Mouse (Mus musculus): ENCODE measurements at regions not wholly inside any gene's neighbourhood (a gene's known extent, or its start where the extent isn't known, plus 50 kb on each side); places are given as distances from the start of the nearest gene placed in this dataset.

- peak in 1 of 3 experiments; percentile 14 for TF ChIP-seq MYOG (IDR thresholded peaks at IDR 0.05; ENCODE audit: control insufficient read depth in 1 of 3, insufficient read depth in 1 of 3, insufficient read length in 2 of 3, low read depth in 2 of 3)
- TF ChIP-seq POLR2A (IDR thresholded peaks at IDR 0.05; ENCODE audit: insufficient read length, low read depth): no peak
- no peak for TF ChIP-seq USF1 (IDR thresholded peaks at IDR 0.05; ENCODE audit: low read depth)
- TF ChIP-seq MAX (IDR thresholded peaks at IDR 0.05; ENCODE audit: low read depth): no peak
- peak; percentile 37 for TF ChIP-seq TCF12 (IDR thresholded peaks at IDR 0.05; ENCODE audit: insufficient read depth, poor library complexity, severe bottlenecking)
- peak; percentile 83 for TF ChIP-seq CEBPB (IDR thresholded peaks at IDR 0.05; ENCODE audit: insufficient read depth, poor library complexity, severe bottlenecking)
- TF ChIP-seq E2F4 (IDR thresholded peaks at IDR 0.05; ENCODE audit: insufficient read depth): no peak
- no peak for TF ChIP-seq SRF (IDR thresholded peaks at IDR 0.05; ENCODE audit: control insufficient read depth, insufficient read length, low read depth)
- peak; percentile 35 for TF ChIP-seq TCF3 (IDR thresholded peaks at IDR 0.05; ENCODE audit: insufficient read length, low read depth)
- no peak for TF ChIP-seq POLR2AphosphoS2 (IDR thresholded peaks at IDR 0.05; ENCODE audit: insufficient read length, low read depth)
- TF ChIP-seq MYOD1 (IDR thresholded peaks at IDR 0.05; ENCODE audit: control insufficient read depth in 1 of 3, insufficient read length in 2 of 3, low read depth in 2 of 3): peak; percentile 83 to 95 (median 95)
- no peak for TF ChIP-seq REST (IDR thresholded peaks at IDR 0.05; ENCODE audit: insufficient read depth, insufficient read length)
- Histone ChIP-seq H3K27me3 (ENCODE audit: control insufficient read depth, insufficient read depth, insufficient read length) (no peaks in the 10 kb centered on the region), H3K36me3 (ENCODE audit: control insufficient read depth, insufficient read depth) (no peaks in the 10 kb centered on the region), H3K4me3 (no peak overlapping the region), H3K4me2 (ENCODE audit: low read depth) (no peak overlapping the region), H3ac (ENCODE audit: control insufficient read depth, insufficient read length) (no peak overlapping the region), H3K79me2 (ENCODE audit: control insufficient read depth, insufficient read depth) (no peaks in the 10 kb centered on the region)
Measured at GRCm38 (mm10) chr15:62596735-62597134, 1248.2 kb downstream of the Gsdmc2 start.

DNA sequence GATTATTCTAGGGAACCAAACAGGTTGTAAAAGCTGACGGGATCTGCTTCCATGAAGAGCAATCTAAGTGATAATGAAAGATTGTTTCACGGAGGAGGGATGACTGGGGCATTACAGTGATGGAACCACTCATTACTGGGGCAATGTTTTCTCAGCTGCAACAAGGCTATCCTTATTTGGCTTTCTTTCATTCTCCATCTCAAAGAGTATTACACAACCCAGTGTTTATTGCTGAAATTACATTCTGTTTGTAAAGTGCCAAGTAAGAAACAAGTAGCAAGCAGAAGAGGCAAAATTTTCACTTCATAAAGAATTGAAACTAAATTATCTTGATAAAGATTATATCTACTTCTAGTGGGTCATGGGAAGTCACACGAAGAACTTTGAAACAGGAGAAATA lies 1256.4 kb downstream of the Gsdmc2 start:
- H3K79me2 ChIP-seq (ENCODE audit: control insufficient read depth, insufficient read depth): no peaks in the 10 kb centered on the region
- H3K36me3 ChIP-seq (ENCODE audit: control insufficient read depth, insufficient read depth): no peaks in the 10 kb centered on the region
- no peaks in the 10 kb centered on the region for H3K27me3 ChIP-seq (ENCODE audit: control insufficient read depth, insufficient read depth, insufficient read length)
- H3K4me3 ChIP-seq: no peak overlapping the region
- no peak overlapping the region for H3ac ChIP-seq (ENCODE audit: control insufficient read depth, insufficient read length)
- TF ChIP-seq CEBPB (IDR thresholded peaks at IDR 0.05; ENCODE audit: insufficient read depth, poor library complexity, severe bottlenecking) (peak; percentile 67; the same call in 1 of the 2 replicates), E2F4 (IDR thresholded peaks at IDR 0.05; ENCODE audit: insufficient read depth) (no peak), POLR2AphosphoS2 (IDR thresholded peaks at IDR 0.05; ENCODE audit: insufficient read length, low read depth) (no peak), USF1 (IDR thresholded peaks at IDR 0.05; ENCODE audit: low read depth) (no peak), TCF3 (IDR thresholded peaks at IDR 0.05; ENCODE audit: insufficient read length, low read depth) (no peak), MYOD1 (IDR thresholded peaks at IDR 0.05; ENCODE audit: control insufficient read depth in 1 of 3, insufficient read length in 2 of 3, low read depth in 2 of 3) (peak in 1 of 3 experiments; percentile 30), TCF12 (IDR thresholded peaks at IDR 0.05; ENCODE audit: insufficient read depth, poor library complexity, severe bottlenecking) (no peak), POLR2A (IDR thresholded peaks at IDR 0.05; ENCODE audit: insufficient read length, low read depth) (no peak), REST (IDR thresholded peaks at IDR 0.05; ENCODE audit: insufficient read depth, insufficient read length) (no peak), MYOG (IDR thresholded peaks at IDR 0.05; ENCODE audit: control insufficient read depth in 1 of 3, insufficient read depth in 1 of 3, insufficient read length in 2 of 3, low read depth in 2 of 3) (no peak), MAX (IDR thresholded peaks at IDR 0.05; ENCODE audit: low read depth) (no peak), SRF (IDR thresholded peaks at IDR 0.05; ENCODE audit: control insufficient read depth, insufficient read length, low read depth) (peak; percentile 30)
- H3K4me2 ChIP-seq (ENCODE audit: low read depth): no peak overlapping the region

DNA sequence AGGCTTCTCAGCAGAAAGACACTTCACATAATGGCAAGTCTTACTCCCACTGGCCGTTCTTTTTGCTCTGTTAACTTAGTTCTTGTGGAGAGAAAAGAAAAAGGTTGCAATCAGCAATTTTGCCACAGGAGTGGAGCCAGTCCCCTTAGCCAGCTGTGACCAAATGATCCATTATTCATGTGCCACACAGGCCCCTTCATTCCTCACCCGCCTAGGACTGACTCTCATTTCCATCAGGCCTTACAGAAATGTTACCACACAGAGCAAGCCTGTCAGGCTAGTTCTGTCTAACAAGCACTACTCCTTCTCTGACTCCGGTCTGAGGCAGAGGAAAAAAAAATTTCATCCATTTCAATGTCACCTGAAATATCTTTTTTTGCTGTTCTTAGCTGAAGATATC lies 1266.2 kb downstream of the Gsdmc2 start:
- TF ChIP-seq E2F4 (IDR thresholded peaks at IDR 0.05; ENCODE audit: insufficient read depth) (no peak), POLR2AphosphoS2 (IDR thresholded peaks at IDR 0.05; ENCODE audit: insufficient read length, low read depth) (no peak), USF1 (IDR thresholded peaks at IDR 0.05; ENCODE audit: low read depth) (no peak), SRF (IDR thresholded peaks at IDR 0.05; ENCODE audit: control insufficient read depth, insufficient read length, low read depth) (no peak)
- Histone ChIP-seq H3K79me2 (ENCODE audit: control insufficient read depth, insufficient read depth) (no peaks in the 10 kb centered on the region), H3K27me3 (ENCODE audit: control insufficient read depth, insufficient read depth, insufficient read length) (no peaks in the 10 kb centered on the region), H3K4me2 (ENCODE audit: low read depth) (no peak overlapping the region), H3ac (ENCODE audit: control insufficient read depth, insufficient read length) (no peak overlapping the region), H3K36me3 (ENCODE audit: control insufficient read depth, insufficient read depth) (no peaks in the 10 kb centered on the region), H3K4me3 (no peak overlapping the region)

DNA sequence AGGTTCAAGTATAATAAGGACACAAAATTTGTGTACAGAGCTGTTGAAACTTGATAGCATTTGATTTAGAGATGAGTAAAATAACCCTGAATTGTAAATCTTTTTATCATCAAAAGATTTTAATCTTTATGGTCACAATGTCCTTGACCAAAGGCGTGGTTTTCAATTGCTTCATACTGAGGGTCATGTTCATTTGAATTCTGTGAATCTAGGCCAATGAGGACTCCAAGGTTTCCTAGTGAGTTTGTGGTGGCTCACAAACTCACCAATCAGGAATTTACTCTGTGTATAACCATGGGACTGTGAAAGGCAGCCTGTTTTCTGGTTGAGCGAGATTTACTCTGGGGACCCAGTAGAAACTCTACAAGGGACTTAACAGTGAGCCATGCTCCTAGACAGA lies 1269.2 kb downstream of the Gsdmc2 start:
- Histone ChIP-seq H3K4me3 (no peak overlapping the region), H3K79me2 (ENCODE audit: control insufficient read depth, insufficient read depth) (no peaks in the 10 kb centered on the region), H3K36me3 (ENCODE audit: control insufficient read depth, insufficient read depth) (no peaks in the 10 kb centered on the region), H3K27me3 (ENCODE audit: control insufficient read depth, insufficient read depth, insufficient read length) (no peaks in the 10 kb centered on the region), H3K4me2 (ENCODE audit: low read depth) (no peak overlapping the region), H3ac (ENCODE audit: control insufficient read depth, insufficient read length) (no peak overlapping the region)
- 0 out of 2 replicates have a peak, but pooled peaks have one; percentile 29 for TF ChIP-seq CEBPB (IDR thresholded peaks at IDR 0.05; ENCODE audit: insufficient read depth, poor library complexity, severe bottlenecking)
- no peak for TF ChIP-seq E2F4 (IDR thresholded peaks at IDR 0.05; ENCODE audit: insufficient read depth)

GRCm38 (mm10) chr15:62571803-62572202 lies 1273.2 kb downstream of the Gsdmc2 start:
- H3K4me2 ChIP-seq (ENCODE audit: low read depth): no peak overlapping the region
- no peaks in the 10 kb centered on the region for H3K79me2 ChIP-seq (ENCODE audit: control insufficient read depth, insufficient read depth)
- no peaks in the 10 kb centered on the region for H3K27me3 ChIP-seq (ENCODE audit: control insufficient read depth, insufficient read depth, insufficient read length)
- TF ChIP-seq E2F4 (IDR thresholded peaks at IDR 0.05; ENCODE audit: insufficient read depth) (no peak), USF1 (IDR thresholded peaks at IDR 0.05; ENCODE audit: low read depth) (no peak), POLR2A (IDR thresholded peaks at IDR 0.05; ENCODE audit: insufficient read length, low read depth) (no peak), TCF12 (IDR thresholded peaks at IDR 0.05; ENCODE audit: insufficient read depth, poor library complexity, severe bottlenecking) (no peak), REST (IDR thresholded peaks at IDR 0.05; ENCODE audit: insufficient read depth, insufficient read length) (no peak), MAX (IDR thresholded peaks at IDR 0.05; ENCODE audit: low read depth) (no peak), TCF3 (IDR thresholded peaks at IDR 0.05; ENCODE audit: insufficient read length, low read depth) (no peak), MYOD1 (IDR thresholded peaks at IDR 0.05; ENCODE audit: control insufficient read depth in 1 of 3, insufficient read length in 2 of 3, low read depth in 2 of 3) (no peak), MYOG (IDR thresholded peaks at IDR 0.05; ENCODE audit: control insufficient read depth in 1 of 3, insufficient read depth in 1 of 3, insufficient read length in 2 of 3, low read depth in 2 of 3) (no peak), POLR2AphosphoS2 (IDR thresholded peaks at IDR 0.05; ENCODE audit: insufficient read length, low read depth) (no peak), CEBPB (IDR thresholded peaks at IDR 0.05; ENCODE audit: insufficient read depth, poor library complexity, severe bottlenecking) (no peak), SRF (IDR thresholded peaks at IDR 0.05; ENCODE audit: control insufficient read depth, insufficient read length, low read depth) (no peak)
- H3ac ChIP-seq (ENCODE audit: control insufficient read depth, insufficient read length): no peak overlapping the region
- H3K36me3 ChIP-seq (ENCODE audit: control insufficient read depth, insufficient read depth): no peaks in the 10 kb centered on the region
- no peak overlapping the region for H3K4me3 ChIP-seq
